Mouse (Mus musculus): Measurements from ENCODE around the gene Upb1.

GRCm38 (mm10) chr10:75355341-75355740 is 45.6 kb upstream of the Upb1 start:
- TF ChIP-seq CTCF (IDR thresholded peaks at IDR 0.05; ENCODE audit: control insufficient read depth, insufficient read depth, insufficient read length) (no peak), USF1 (IDR thresholded peaks at IDR 0.05; ENCODE audit: low read depth) (no peak), MAX (IDR thresholded peaks at IDR 0.05) (no peak)
